Comparison of ENCODE assay signal across 10 mouse cellular contexts in the genomic region with DNA sequence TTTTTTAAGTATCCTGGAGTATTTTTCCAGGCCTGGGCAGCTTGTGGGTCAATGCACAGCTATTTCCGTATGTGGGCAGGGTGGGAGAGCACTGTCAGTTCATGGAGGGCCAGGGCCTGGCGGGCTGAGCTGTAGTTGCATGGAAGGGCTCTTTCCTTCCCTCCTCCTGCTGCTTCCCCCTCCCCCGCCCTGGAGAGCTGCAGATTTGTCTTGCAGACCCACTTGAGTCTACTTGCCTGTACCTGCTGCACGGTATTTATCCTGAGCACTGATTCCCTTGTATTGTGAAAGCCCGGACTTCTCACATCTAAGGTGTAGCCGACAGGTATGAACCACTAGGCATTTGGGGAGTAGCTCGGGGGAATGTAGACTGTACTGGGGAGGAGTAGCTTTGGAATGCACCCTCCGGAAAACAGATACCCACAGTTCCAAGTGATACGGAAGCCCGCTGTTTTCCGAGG. TPM values are rescaled to one million over a fixed set of nuclear protein-coding genes. Genes with fewer than 3 reads are reported as not detected.
DNase-seq lines count a peak whose midpoint lies in the region; ATAC-seq lines count a peak whose summit lies in the region.
"Had no signal": no experiment of that assay in that cellular context is flagged by ENCODE, and none has a peak within 500 bp of the region (broad histone marks: within the 10 kb centered on the region; RNA-seq: fewer than 3 reads in every experiment).

No protein-coding gene starts in this region.

- H3K9me3 ChIP-seq in hindbrain, embryonic 10.5 days, result 0 out of 2 replicates have a peak, but pooled peaks cover 3% of the 10 kb centered on the region
- no peaks in the 10 kb centered on the region for H3K9me3 ChIP-seq in hindbrain, embryonic 14.5 days (ENCODE audit: control insufficient read depth, low read length)
- no peaks in the 10 kb centered on the region for H3K9me3 ChIP-seq in embryonic facial prominence, embryonic 12.5 days
- no peaks in the 10 kb centered on the region for H3K9me3 ChIP-seq in kidney, embryonic 15.5 days (replicated peaks)
- H3K9me3 ChIP-seq: intestine, embryonic 15.5 days had no signal

- no peak for DNase-seq in hindbrain, embryonic 10.5 days (ENCODE audit: low spot score)
- no peak for DNase-seq in hindbrain, embryonic 14.5 days (ENCODE audit: low spot score)
- DNase-seq in lung, postnatal 25 days (ENCODE audit: low spot score), result peak; percentile 64
- DNase-seq in thymus, postnatal 0 days (ENCODE audit: low spot score), result no peak
- no peak for DNase-seq in c-Kit-positive CD71-positive TER-119-positive erythroid progenitor cells, embryonic 14.5 days (ENCODE audit: low spot score)
- DNase-seq in layer of hippocampus, adult 18-20 months (ENCODE audit: low spot score in 2 of 2), result no peak
- DNase-seq: thymus, adult 18-20 months had no signal

- peaks cover 60% of the 10 kb centered on the region for H3K4me1 ChIP-seq in hindbrain, embryonic 10.5 days (replicated peaks)
- H3K4me1 ChIP-seq in hindbrain, embryonic 14.5 days (replicated peaks; ENCODE audit: control insufficient read depth, insufficient read depth, low read length), result peaks cover 12% of the 10 kb centered on the region
- H3K4me1 ChIP-seq in embryonic facial prominence, embryonic 12.5 days, result peaks cover 45% of the 10 kb centered on the region
- peaks cover 72% of the 10 kb centered on the region for H3K4me1 ChIP-seq in kidney, embryonic 15.5 days

- H3K27me3 ChIP-seq in hindbrain, embryonic 10.5 days (ENCODE audit: insufficient read depth, poor library complexity, severe bottlenecking), result no peaks in the 10 kb centered on the region
- no peaks in the 10 kb centered on the region for H3K27me3 ChIP-seq in hindbrain, embryonic 14.5 days (ENCODE audit: control insufficient read depth, insufficient read depth, low read length)
- H3K27me3 ChIP-seq in embryonic facial prominence, embryonic 12.5 days, result no peaks in the 10 kb centered on the region
- no peaks in the 10 kb centered on the region for H3K27me3 ChIP-seq in kidney, embryonic 15.5 days
- H3K27me3 ChIP-seq: intestine, embryonic 15.5 days had no signal

- 58% methylated on average over 11 of the region's 11 CpGs for WGBS in hindbrain, embryonic 10.5 days
- WGBS in hindbrain, embryonic 14.5 days, result 66% methylated on average over 11 of the region's 11 CpGs
- 41% methylated on average over 11 of the region's 11 CpGs for WGBS in embryonic facial prominence, embryonic 12.5 days
- WGBS in kidney, embryonic 15.5 days, result 31% methylated on average over 11 of the region's 11 CpGs

- H3K9ac ChIP-seq in hindbrain, embryonic 14.5 days, result no peak overlapping the region
- no peak overlapping the region for H3K9ac ChIP-seq in embryonic facial prominence, embryonic 12.5 days
- no peak overlapping the region for H3K9ac ChIP-seq in kidney, embryonic 15.5 days
- H3K9ac ChIP-seq: intestine, embryonic 15.5 days had no signal

- no peak overlapping the region for H3K4me2 ChIP-seq in hindbrain, embryonic 14.5 days (replicated peaks)
- no peak overlapping the region for H3K4me2 ChIP-seq in embryonic facial prominence, embryonic 12.5 days (replicated peaks)
- peak overlapping the region; percentile 29 for H3K4me2 ChIP-seq in kidney, embryonic 15.5 days
- H3K4me2 ChIP-seq: intestine, embryonic 15.5 days had no signal

- H3K36me3 ChIP-seq in hindbrain, embryonic 10.5 days, result 0 out of 2 replicates have a peak, but pooled peaks cover 5% of the 10 kb centered on the region
- no peaks in the 10 kb centered on the region for H3K36me3 ChIP-seq in hindbrain, embryonic 14.5 days (replicated peaks; ENCODE audit: control insufficient read depth, insufficient read depth)
- no peaks in the 10 kb centered on the region for H3K36me3 ChIP-seq in embryonic facial prominence, embryonic 12.5 days
- H3K36me3 ChIP-seq in kidney, embryonic 15.5 days, result peaks cover 12% of the 10 kb centered on the region
- H3K36me3 ChIP-seq: intestine, embryonic 15.5 days had no signal

- peak overlapping the region; percentile 47; the same call in 1 of the 2 replicates for H3K27ac ChIP-seq in hindbrain, embryonic 10.5 days
- no peak overlapping the region for H3K27ac ChIP-seq in hindbrain, embryonic 14.5 days
- H3K27ac ChIP-seq in embryonic facial prominence, embryonic 12.5 days, result peak overlapping the region; percentile 85
- H3K27ac ChIP-seq in kidney, embryonic 15.5 days, result peak overlapping the region; percentile 90

- no peak for ATAC-seq in hindbrain, embryonic 14.5 days (ENCODE audit: low FRiP score)
- ATAC-seq in embryonic facial prominence, embryonic 12.5 days (ENCODE audit: insufficient number of reproducible peaks, insufficient read depth, low FRiP score, low TSS enrichment), result no peak; the same call in 1 of the 2 replicates
- peak; percentile 72 for ATAC-seq in kidney, embryonic 15.5 days (replicated peaks; ENCODE audit: low FRiP score)
- ATAC-seq: intestine, embryonic 15.5 days had no signal

- H3K4me3 ChIP-seq in hindbrain, embryonic 10.5 days, result no peak overlapping the region
- H3K4me3 ChIP-seq in hindbrain, embryonic 14.5 days (replicated peaks; ENCODE audit: low read length), result no peak overlapping the region
- no peak overlapping the region for H3K4me3 ChIP-seq in embryonic facial prominence, embryonic 12.5 days
- H3K4me3 ChIP-seq in kidney, embryonic 15.5 days (replicated peaks), result peak overlapping the region; percentile 9; the same call in 1 of the 2 replicates
- H3K4me3 ChIP-seq: intestine, embryonic 15.5 days had no signal

RNA-seq across cellular contexts. Expression of gene Ctdspl, which starts 49.0 kb away (rescaled TPM):
- polyA plus RNA-seq in hindbrain, embryonic 10.5 days (2016; fragmentation: Nextera tagmentation; extraction: Ambion mirVana), result 6.8 and 8.3 TPM in 2 replicates
- polyA plus RNA-seq in hindbrain, embryonic 14.5 days (2014; fragmentation: Nextera tagmentation; extraction: Ambion mirVana), result 7.5 and 7.7 TPM in 2 replicates
- 16.0 and 16.8 TPM in 2 replicates for polyA plus RNA-seq in embryonic facial prominence, embryonic 12.5 days (2016; fragmentation: Nextera tagmentation; extraction: Ambion mirVana)
- polyA plus RNA-seq in kidney, embryonic 15.5 days (2015; fragmentation: Nextera tagmentation; extraction: Ambion mirVana), result 24.9 and 26.2 TPM in 2 replicates
- 3.3 and 4.2 TPM in 2 replicates for polyA plus RNA-seq in thymus, postnatal 0 days (2015; fragmentation: Nextera tagmentation; extraction: Ambion mirVana)
- total RNA-seq in layer of hippocampus, adult 18-20 months (2021), result 10 to 100 TPM; 25.1 to 27.1 TPM
